Mouse (Mus musculus): ENCODE data around the gene Tpbgl.

GRCm38 (mm10) chr7:99578246-99578645 is 48.7 kb downstream of the Tpbgl start:
- TF ChIP-seq CTCF (IDR thresholded peaks at IDR 0.05; ENCODE audit: low read depth, low read length) = no peak
- no peak for TF ChIP-seq POLR2A (IDR thresholded peaks at IDR 0.05; ENCODE audit: extremely low read depth, insufficient read depth, low read length)
